Mouse (Mus musculus) heart, postnatal 0 days (tissue): Measurements from ENCODE around the gene Ptms.

Source experiments
- CTCF ChIP-seq: IDR thresholded peaks from 2 replicates; pipeline ENCODE4 v1.5.1; 2016; ENCODE audit warnings: antibody characterized with exemption, control low read depth, low read depth
- EP300 ChIP-seq: IDR thresholded peaks from 2 replicates; pipeline ENCODE4 v1.6.1; 2016; ENCODE audit warnings: antibody characterized with exemption, low read depth

- TF ChIP-seq CTCF = peak; percentile 99
- TF ChIP-seq EP300 = no peak
Measured at GRCm38 (mm10) chr6:124903580-124904151, 16.2 kb downstream of the Ptms start.
